Mouse (Mus musculus) monocyte, adult 5-6 weeks (primary cell): ENCODE data around the gene Cnrip1. TPM values are rescaled to one million over a fixed set of nuclear protein-coding genes. Genes with fewer than 3 reads are reported as not detected.

Source experiments
- ATAC-seq: fragments of 153-309, 156-312 bp; replicated peaks from 2 replicates; pipeline ENCODE4 v1.8.0; 2017; ENCODE audit warnings: mild to moderate bottlenecking; ENCODE audit not compliant: low TSS enrichment, insufficient number of reproducible peaks, severe bottlenecking, poor library complexity, low FRiP score
- total RNA-seq: library from RNA; stranded (forward); fragments of 200-1000, 200-491, 200-594 nt; gene quantifications from 3 replicates; pipeline ENCODE4 v1.2.3, GENCODE M21; 2017

Cnrip1 gene
- total RNA-seq, 1 experiment from 2014 or later: 3.2 TPM

DNA sequence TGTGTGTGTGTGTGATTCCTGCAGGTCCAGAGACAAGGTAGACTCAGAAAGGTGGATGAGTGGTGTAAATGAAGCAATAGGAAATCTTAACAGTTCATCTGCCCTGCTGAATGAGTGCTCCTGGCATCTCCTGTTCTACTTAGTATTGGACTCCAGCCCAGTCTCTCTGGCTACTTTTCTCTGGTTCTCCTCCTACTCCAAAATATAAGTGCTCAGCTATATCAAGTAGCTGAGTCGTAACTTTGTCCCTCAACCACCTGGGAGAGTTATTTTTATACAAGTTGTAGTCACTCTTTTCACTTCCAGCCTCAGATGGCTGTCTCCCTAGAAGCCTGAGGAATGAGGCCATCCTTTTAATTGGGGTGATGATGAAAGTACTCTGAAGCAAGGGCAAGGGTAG lies 32.5 kb downstream of the Cnrip1 start:
- ATAC-seq: no peak

DNA sequence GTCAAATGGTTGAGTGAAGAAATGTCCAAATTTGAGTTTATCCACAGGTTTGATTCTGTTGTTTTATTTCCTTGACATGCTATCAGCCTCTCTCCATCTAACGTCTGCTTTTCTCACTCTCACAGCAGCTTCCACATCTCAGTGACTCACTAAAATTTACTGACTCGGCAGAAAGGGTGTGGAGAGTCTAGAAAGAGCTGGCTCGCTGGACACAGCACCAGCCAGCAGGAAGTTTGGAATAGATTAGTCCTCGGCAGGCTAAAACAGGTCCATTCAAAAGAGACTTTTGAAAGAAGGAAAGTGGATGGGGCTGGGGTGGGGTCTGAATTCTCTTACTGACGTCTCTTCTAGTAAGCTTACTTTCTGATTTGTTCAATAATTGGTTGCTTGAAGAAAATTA lies 34.7 kb downstream of the Cnrip1 start:
- no peak for ATAC-seq

- ATAC-seq: no peak
Measured at GRCm38 (mm10) chr11:17106936-17107335, 55.5 kb downstream of the Cnrip1 start.

- no peak for ATAC-seq
Measured at GRCm38 (mm10) chr11:17107359-17107758, 56.0 kb downstream of the Cnrip1 start.

DNA sequence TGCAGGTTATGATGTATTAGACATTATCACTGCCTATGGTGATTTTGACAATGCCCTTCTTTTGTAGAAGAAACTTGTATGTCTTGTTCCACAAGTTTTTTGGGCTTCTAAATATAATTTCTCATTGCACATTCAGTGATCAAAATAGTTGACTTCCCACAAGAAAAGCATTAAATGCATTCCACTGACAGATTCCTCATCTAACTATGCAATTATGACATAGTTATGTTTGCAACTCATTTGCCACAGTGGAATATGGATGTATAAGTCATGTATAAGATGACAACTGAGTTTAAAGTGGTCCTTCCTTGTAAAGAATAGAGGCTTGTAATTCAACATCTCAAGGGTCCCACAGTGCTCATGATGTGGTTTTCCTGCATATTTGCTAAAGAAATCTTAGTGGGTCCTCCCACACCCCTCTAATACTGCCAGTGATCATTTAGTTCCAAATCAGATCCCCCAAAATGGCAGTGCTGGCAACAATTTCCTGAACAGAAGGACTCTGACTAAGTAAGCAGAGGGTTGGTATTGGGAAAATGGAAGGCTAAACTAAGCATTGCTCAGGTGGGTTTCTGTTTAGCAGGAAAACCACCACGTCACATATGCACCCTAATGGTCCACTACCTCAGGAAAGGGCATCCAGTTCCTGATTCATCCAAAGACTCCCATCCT lies 61.2 kb downstream of the Cnrip1 start:
- no peak for ATAC-seq

DNA sequence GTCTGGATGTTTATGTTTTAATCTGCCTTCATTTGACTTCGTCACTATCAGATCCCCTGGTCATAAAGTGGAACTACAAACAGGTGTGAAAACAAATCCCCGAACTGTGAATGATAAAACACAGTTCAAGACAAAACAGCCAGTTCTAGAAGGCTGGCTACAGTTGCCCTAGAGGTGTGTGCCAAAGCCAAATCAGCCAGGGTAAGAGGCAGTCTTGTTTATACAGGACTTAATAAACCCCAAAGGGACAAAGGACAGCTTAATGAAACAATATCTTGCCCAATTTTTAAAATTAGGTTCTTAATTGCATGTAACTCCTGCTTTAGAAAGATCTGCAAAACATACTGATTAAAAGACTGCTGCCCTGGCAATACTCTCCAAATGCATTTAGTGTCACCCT lies 75.0 kb downstream of the Cnrip1 start:
- ATAC-seq: no peak

Other genes starting within 250 kb of the Cnrip1 start
- gene Fbxo48, start 100.2 kb upstream of the Cnrip1 start, total RNA-seq: 0.32 to 5.6 TPM (median 3.6 TPM) in 3 replicates
- 730 to 802 TPM (median 760 TPM) in 3 replicates for gene Plek, start 795 bp downstream of the Cnrip1 start, total RNA-seq
- 103 to 132 TPM (median 125 TPM) in 3 replicates for gene Ppp3r1, start 107.7 kb downstream of the Cnrip1 start, total RNA-seq
- gene Wdr92, start 130.5 kb downstream of the Cnrip1 start, total RNA-seq: 4.7 to 20.4 TPM (median 6.3 TPM) in 3 replicates
- gene Pno1, start 160.0 kb downstream of the Cnrip1 start, total RNA-seq: 39.8 to 46.5 TPM (median 44.2 TPM) in 3 replicates
- 66.2 to 97.7 TPM (median 67.1 TPM) in 3 replicates for gene C1d, start 206.0 kb downstream of the Cnrip1 start, total RNA-seq